Mouse (Mus musculus) layer of hippocampus, adult 9-10 months (tissue): ENCODE measurements around the gene Ptprj.
A peak's percentile ranks its signal among the peaks of the same experiment; 100 is the strongest.

Experiments used
- DNase-seq: peaks from one replicate; pipeline ENCODE4 v3.0.0; 2022; ENCODE audit warnings: low spot score

Ptprj gene

GRCm38 (mm10) chr2:90522455-90522854 lies 58.0 kb downstream of the Ptprj start:
- DNase-seq = no peak

- no peak for DNase-seq
Measured at GRCm38 (mm10) chr2:90521909-90522308, 58.5 kb downstream of the Ptprj start.

- DNase-seq = no peak
Measured at GRCm38 (mm10) chr2:90518296-90518695, 62.2 kb downstream of the Ptprj start.

- no peak for DNase-seq
Measured at GRCm38 (mm10) chr2:90514969-90515368, 65.5 kb downstream of the Ptprj start.

- DNase-seq = no peak
Measured at GRCm38 (mm10) chr2:90509268-90509667, 71.2 kb downstream of the Ptprj start.

- no peak for DNase-seq
Measured at GRCm38 (mm10) chr2:90506143-90506542, 74.3 kb downstream of the Ptprj start.

GRCm38 (mm10) chr2:90504731-90505171 lies 75.7 kb downstream of the Ptprj start:
- DNase-seq = peak; percentile 68

- no peak for DNase-seq
Measured at GRCm38 (mm10) chr2:90503182-90503833, 77.1 kb downstream of the Ptprj start.

- DNase-seq = no peak
Measured at GRCm38 (mm10) chr2:90502738-90503137, 77.7 kb downstream of the Ptprj start.

- no peak for DNase-seq
Measured at GRCm38 (mm10) chr2:90501708-90502107, 78.7 kb downstream of the Ptprj start.

GRCm38 (mm10) chr2:90500892-90501291 lies 79.6 kb downstream of the Ptprj start:
- no peak for DNase-seq

- DNase-seq = no peak
Measured at GRCm38 (mm10) chr2:90499002-90499401, 81.4 kb downstream of the Ptprj start.

GRCm38 (mm10) chr2:90497551-90497950 lies 82.9 kb downstream of the Ptprj start:
- DNase-seq = no peak

- DNase-seq = no peak
Measured at GRCm38 (mm10) chr2:90496680-90497074, 83.8 kb downstream of the Ptprj start.

- DNase-seq = no peak
Measured at GRCm38 (mm10) chr2:90496012-90496679, 84.3 kb downstream of the Ptprj start.

GRCm38 (mm10) chr2:90490279-90491046 lies 90.0 kb downstream of the Ptprj start:
- no peak for DNase-seq

- no peak for DNase-seq
Measured at GRCm38 (mm10) chr2:90489839-90490238, 90.6 kb downstream of the Ptprj start.

- no peak for DNase-seq
Measured at GRCm38 (mm10) chr2:90488690-90489590, 91.5 kb downstream of the Ptprj start.

- DNase-seq = no peak
Measured at GRCm38 (mm10) chr2:90487471-90488238, 92.8 kb downstream of the Ptprj start.

GRCm38 (mm10) chr2:90486226-90486755 lies 94.2 kb downstream of the Ptprj start:
- DNase-seq = no peak

GRCm38 (mm10) chr2:90481505-90481904 lies 98.9 kb downstream of the Ptprj start:
- no peak for DNase-seq
